Mouse (Mus musculus): ENCODE data around the gene Sspo. TPM values are rescaled to one million over a fixed set of nuclear protein-coding genes. Genes with fewer than 3 reads are reported as not detected.
"Not testable (repeated sequence)": the region's sequence is repeated elsewhere in the genome, so short reads cannot be mapped to it uniquely, and the experiment has no call there.

Gene Sspo
- polyA plus RNA-seq, 1 experiment, result 0.21 TPM

DNA sequence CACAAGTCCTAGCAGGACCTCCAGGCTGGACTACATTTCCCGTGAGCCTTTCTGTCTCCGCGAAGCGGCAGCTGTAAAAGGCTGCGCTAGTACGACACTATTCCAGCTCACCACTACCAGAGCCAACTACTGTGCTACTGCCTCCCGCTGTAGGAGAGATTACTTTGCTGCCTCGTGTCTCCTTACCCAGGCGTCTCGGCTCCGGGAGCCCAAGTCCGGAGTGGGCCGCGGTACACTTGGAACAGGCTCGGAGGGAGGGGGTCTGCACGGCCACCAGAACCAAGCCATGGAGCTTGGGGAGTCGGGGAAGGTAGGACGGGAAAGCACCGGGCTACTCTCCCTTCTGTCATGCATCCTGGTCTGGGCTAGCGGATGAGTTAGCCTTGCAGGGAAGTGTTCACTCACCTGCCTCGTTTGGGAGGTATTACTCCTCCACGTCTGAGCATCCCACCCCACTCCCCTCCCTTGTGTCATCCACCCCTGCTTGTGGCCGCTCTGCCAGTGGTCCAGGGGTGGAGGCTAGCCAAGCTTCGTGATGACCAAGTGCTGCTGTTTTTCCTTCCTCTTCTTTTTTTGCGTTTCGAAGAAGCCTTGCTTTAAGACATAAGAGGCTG is 56.3 kb downstream of the Sspo start:
- TF ChIP-seq CTCF (IDR thresholded peaks at IDR 0.05; ENCODE audit: borderline replicate concordance, insufficient read depth, low read length) (no peak), POLR2A (IDR thresholded peaks at IDR 0.05; ENCODE audit: low read depth, low read length) (peak; percentile 90)
- Histone ChIP-seq H3K4me1 (ENCODE audit: control insufficient read depth, insufficient read depth, low read length) (no peaks in the 10 kb centered on the region; the same call in 1 of the 2 replicates), H3K27ac (ENCODE audit: insufficient read depth, low read length) (peak overlapping the region; percentile 27; the same call in 1 of the 2 replicates), H3K4me3 (ENCODE audit: insufficient read depth, low read length) (peak overlapping the region; percentile 77)

DNA sequence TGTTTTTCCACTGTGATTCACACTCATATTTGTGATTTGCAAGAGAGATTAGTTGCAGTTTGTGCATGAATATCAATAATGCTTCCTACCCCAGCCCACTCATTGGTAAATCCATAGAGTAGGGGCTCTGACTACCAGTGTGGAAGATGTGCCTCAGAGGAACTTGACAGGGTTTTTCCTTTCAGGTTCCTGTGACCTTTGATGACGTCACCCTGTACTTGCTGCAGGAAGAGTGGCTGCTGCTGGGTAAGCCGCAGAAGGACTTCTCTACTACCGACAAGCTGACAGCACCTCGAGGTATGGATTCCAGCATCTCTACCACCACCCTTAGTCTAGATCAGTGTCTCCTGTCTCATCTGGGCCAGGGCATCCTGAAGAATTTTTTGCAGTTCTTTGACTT is 60.1 kb downstream of the Sspo start:
- H3K4me3 ChIP-seq (ENCODE audit: insufficient read depth, low read length), result no peak overlapping the region
- TF ChIP-seq CTCF (IDR thresholded peaks at IDR 0.05; ENCODE audit: borderline replicate concordance, insufficient read depth, low read length) (no peak), POLR2A (IDR thresholded peaks at IDR 0.05; ENCODE audit: low read depth, low read length) (no peak)
- peaks cover 10% of the 10 kb centered on the region for H3K4me1 ChIP-seq (ENCODE audit: control insufficient read depth, insufficient read depth, low read length)
- no peak overlapping the region for H3K27ac ChIP-seq (ENCODE audit: insufficient read depth, low read length)

- peaks cover 10% of the 10 kb centered on the region for H3K4me1 ChIP-seq (ENCODE audit: control insufficient read depth, insufficient read depth, low read length)
- peak overlapping the region; percentile 74 for H3K27ac ChIP-seq (ENCODE audit: insufficient read depth, low read length)
- TF ChIP-seq CTCF (IDR thresholded peaks at IDR 0.05; ENCODE audit: borderline replicate concordance, insufficient read depth, low read length) (no peak), POLR2A (IDR thresholded peaks at IDR 0.05; ENCODE audit: low read depth, low read length) (no peak)
Observed at GRCm38 (mm10) chr6:48510426-48510825, 62.4 kb downstream of the Sspo start.

DNA sequence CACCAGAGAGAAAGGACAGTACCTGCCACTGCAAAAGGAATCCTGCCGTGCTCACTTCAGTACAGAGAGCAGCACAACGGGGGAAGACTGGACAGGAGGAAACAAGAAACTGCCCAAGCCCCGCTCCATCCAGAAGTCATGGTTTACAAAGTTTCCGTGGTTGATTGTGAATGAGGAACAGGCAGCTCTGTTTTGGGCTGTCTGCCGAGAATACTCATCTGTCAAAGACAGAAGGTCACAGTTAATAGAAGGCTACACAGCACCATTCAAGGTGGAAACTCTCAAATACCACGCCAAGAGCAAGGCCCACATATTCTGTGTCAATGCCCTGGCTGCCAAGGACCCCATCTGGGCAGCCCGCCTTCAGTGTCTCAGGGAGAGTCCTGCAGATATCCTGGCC is 63.8 kb downstream of the Sspo start:
- TF ChIP-seq POLR2A (IDR thresholded peaks at IDR 0.05; ENCODE audit: low read depth, low read length) (no peak), CTCF (IDR thresholded peaks at IDR 0.05; ENCODE audit: borderline replicate concordance, insufficient read depth, low read length) (no peak)
- no peak overlapping the region for H3K27ac ChIP-seq (ENCODE audit: insufficient read depth, low read length)
- peaks cover 10% of the 10 kb centered on the region for H3K4me1 ChIP-seq (ENCODE audit: control insufficient read depth, insufficient read depth, low read length)
- no peak overlapping the region for H3K4me3 ChIP-seq (ENCODE audit: insufficient read depth, low read length)

More at GRCm38 (mm10) chr6:48510426-48510825, 62.4 kb downstream of the Sspo start:
- no peak overlapping the region for H3K4me3 ChIP-seq (ENCODE audit: insufficient read depth, low read length)

DNA sequence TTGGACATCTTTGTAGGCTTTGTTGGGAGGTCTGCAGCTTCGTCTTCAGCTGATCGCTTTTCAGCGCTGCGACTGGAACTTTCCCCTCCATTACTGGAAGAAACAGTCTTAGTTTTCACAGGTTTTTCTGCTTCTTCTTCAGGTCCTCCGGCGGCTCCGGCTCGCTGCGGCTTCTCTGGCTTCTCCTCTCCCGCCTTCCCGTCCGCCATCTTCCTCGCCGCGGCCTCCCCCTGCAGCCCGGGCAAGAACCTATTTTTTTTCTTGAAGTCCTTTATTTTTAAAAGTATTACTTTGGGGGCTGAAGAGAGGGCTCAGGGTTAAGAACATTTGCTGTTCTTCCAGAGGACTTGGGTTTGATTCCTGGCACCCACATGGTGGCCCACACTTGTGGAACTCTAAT is 76.9 kb downstream of the Sspo start:
- H3K27ac ChIP-seq (ENCODE audit: insufficient read depth, low read length); H3K4me3 ChIP-seq (ENCODE audit: insufficient read depth, low read length): not testable (repeated sequence)

DNA sequence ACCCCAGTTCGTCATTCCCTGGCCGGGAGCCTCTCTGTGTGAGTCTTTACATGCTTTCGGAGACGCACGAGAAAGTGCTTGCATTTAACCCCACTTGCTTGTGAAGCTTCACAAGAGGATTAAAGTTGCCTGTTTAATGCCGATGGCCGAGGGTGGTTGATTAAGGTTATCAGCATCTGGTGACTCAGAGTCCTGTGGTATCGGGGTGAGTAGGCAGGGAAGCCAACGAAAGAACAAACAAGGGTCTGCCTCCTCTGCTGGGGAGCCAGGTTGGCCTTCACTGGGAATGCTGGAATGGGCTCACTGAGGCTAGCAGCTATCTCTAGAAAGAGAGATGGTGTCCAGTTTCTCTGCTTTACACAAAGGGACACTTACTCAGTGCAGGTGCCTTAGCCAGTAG is 79.9 kb downstream of the Sspo start:
- no peaks in the 10 kb centered on the region for H3K4me1 ChIP-seq (ENCODE audit: control insufficient read depth, insufficient read depth, low read length)
- TF ChIP-seq CTCF (IDR thresholded peaks at IDR 0.05; ENCODE audit: borderline replicate concordance, insufficient read depth, low read length) (no peak), POLR2A (IDR thresholded peaks at IDR 0.05; ENCODE audit: low read depth, low read length) (no peak)
- no peak overlapping the region for H3K27ac ChIP-seq (ENCODE audit: insufficient read depth, low read length)
- H3K4me3 ChIP-seq (ENCODE audit: insufficient read depth, low read length), result no peak overlapping the region

More for the DNA sequence above, 76.9 kb downstream of the Sspo start:
- H3K4me1 ChIP-seq (ENCODE audit: control insufficient read depth, insufficient read depth, low read length), result not testable (repeated sequence)

DNA sequence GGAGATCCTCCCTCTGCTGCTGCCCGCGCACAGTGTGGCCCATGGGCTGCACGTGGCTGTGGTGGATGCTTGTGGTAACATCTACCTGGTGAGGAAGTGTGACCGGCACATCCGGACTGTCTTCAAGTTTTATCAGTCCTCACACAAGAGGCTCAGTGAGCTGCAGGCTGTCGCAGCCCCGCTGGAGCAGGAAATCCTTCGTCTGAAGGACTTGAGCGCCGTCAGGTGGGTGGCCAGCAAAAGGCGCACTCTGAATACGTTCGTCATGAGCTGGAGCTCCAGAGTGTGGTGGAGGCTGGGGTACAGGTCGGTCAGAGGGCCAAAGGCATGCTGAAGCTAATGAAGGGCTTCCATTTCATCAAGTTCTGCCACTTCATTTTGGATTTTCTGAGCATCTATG is 81.2 kb downstream of the Sspo start:
- H3K27ac ChIP-seq (ENCODE audit: insufficient read depth, low read length), result no peak overlapping the region
- H3K4me3 ChIP-seq (ENCODE audit: insufficient read depth, low read length), result no peak overlapping the region
- no peaks in the 10 kb centered on the region for H3K4me1 ChIP-seq (ENCODE audit: control insufficient read depth, insufficient read depth, low read length)
- TF ChIP-seq POLR2A (IDR thresholded peaks at IDR 0.05; ENCODE audit: low read depth, low read length) (no peak), CTCF (IDR thresholded peaks at IDR 0.05; ENCODE audit: borderline replicate concordance, insufficient read depth, low read length) (no peak)

GRCm38 (mm10) chr6:48529871-48530440 is 81.9 kb downstream of the Sspo start:
- no peaks in the 10 kb centered on the region for H3K4me1 ChIP-seq (ENCODE audit: control insufficient read depth, insufficient read depth, low read length)
- no peak overlapping the region for H3K4me3 ChIP-seq (ENCODE audit: insufficient read depth, low read length)
- H3K27ac ChIP-seq (ENCODE audit: insufficient read depth, low read length), result no peak overlapping the region
- TF ChIP-seq POLR2A (IDR thresholded peaks at IDR 0.05; ENCODE audit: low read depth, low read length), result no peak

DNA sequence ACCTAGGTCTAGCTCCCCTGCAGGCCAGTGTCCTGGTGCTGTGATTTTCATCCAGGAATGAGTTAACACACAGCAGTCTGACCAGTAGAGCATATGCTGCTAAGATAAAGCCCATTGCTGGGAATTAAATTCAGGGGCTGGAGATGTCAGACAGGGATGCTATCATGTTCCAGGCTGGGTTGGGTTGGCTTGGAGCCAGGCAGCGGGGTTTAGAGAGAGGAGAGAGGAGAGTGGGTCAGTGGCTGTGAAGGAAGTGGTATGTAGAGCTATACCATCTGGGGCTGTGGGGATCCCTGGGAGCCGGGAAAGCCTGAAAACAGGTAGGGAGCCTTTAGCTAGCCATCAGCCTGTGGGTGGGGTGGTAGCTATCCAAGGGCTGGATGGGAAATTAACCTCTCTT is 82.8 kb downstream of the Sspo start:
- TF ChIP-seq CTCF (IDR thresholded peaks at IDR 0.05; ENCODE audit: borderline replicate concordance, insufficient read depth, low read length) (no peak), POLR2A (IDR thresholded peaks at IDR 0.05; ENCODE audit: low read depth, low read length) (no peak)
- Histone ChIP-seq H3K27ac (ENCODE audit: insufficient read depth, low read length) (no peak overlapping the region), H3K4me3 (ENCODE audit: insufficient read depth, low read length) (no peak overlapping the region), H3K4me1 (ENCODE audit: control insufficient read depth, insufficient read depth, low read length) (no peaks in the 10 kb centered on the region)

- TF ChIP-seq CTCF (IDR thresholded peaks at IDR 0.05; ENCODE audit: borderline replicate concordance, insufficient read depth, low read length) (no peak), POLR2A (IDR thresholded peaks at IDR 0.05; ENCODE audit: low read depth, low read length) (no peak)
- no peaks in the 10 kb centered on the region for H3K4me1 ChIP-seq (ENCODE audit: control insufficient read depth, insufficient read depth, low read length)
- no peak overlapping the region for H3K27ac ChIP-seq (ENCODE audit: insufficient read depth, low read length)
- no peak overlapping the region for H3K4me3 ChIP-seq (ENCODE audit: insufficient read depth, low read length)
Observed at GRCm38 (mm10) chr6:48533475-48533874, 85.4 kb downstream of the Sspo start.

All from embryonic fibroblast, embryonic 13.5 days (primary cell).